ENCODE assay signal across 8 mouse cellular contexts in the genomic region with DNA sequence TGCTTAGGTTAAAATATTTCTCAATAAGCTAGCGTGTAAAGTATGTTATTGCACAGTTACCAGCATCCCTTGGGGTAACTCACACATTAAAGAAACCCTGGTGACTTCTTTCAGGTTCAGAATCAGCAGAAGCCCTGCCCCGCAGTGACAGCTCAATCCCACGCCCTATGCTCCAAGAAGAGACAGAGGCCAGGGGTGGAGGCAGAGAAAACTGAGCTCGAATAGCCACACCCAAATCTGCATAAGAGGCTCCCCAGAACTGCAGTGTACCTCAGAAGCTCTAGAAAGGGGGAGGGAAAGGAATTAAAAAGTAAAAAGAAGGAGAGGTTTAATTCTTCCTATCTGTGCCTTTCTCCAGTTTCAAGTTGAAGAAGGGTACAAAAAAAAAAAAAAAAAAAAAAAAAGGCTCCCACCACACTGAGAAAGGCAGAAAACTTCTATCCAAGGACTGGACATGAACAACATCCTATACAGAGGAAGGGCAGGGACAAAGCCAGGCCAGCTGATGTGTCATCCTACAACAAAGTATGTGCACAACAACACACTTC.
DNase-seq lines count a peak whose midpoint lies in the region; ATAC-seq and TF ChIP-seq lines count a peak whose summit lies in the region.

No protein-coding gene starts in this region.

- peak overlapping the region; percentile 83 for H3K27ac ChIP-seq in gastrocnemius, adult 2 months
- peak overlapping the region; percentile 48 for H3K27ac ChIP-seq in ES-Bruce4 (ENCODE audit: insufficient read depth, low read length)
- peak overlapping the region; percentile 67 for H3K27ac ChIP-seq in liver, embryonic 13.5 days
- H3K27ac ChIP-seq in forebrain, embryonic 16.5 days (ENCODE audit: low read length), result no peak overlapping the region

- peak overlapping the region; percentile 4; the same call in 1 of the 2 replicates for H3K4me3 ChIP-seq in gastrocnemius, adult 2 months
- no peak overlapping the region for H3K4me3 ChIP-seq in ES-Bruce4 (ENCODE audit: low read depth, low read length)
- no peak overlapping the region for H3K4me3 ChIP-seq in liver, embryonic 13.5 days (replicated peaks)
- H3K4me3 ChIP-seq in forebrain, embryonic 16.5 days (replicated peaks; ENCODE audit: low read length), result no peak overlapping the region

- H3K9me3 ChIP-seq in ES-Bruce4 (replicated peaks; ENCODE audit: control insufficient read depth, insufficient read depth, low read length, poor library complexity, severe bottlenecking), result no peaks in the 10 kb centered on the region
- H3K9me3 ChIP-seq in liver, embryonic 13.5 days (replicated peaks), result no peaks in the 10 kb centered on the region
- H3K9me3 ChIP-seq in forebrain, embryonic 16.5 days (ENCODE audit: control insufficient read depth, low read length), result no peaks in the 10 kb centered on the region

- ATAC-seq in erythroid progenitor cell, adult 5-6 weeks (replicated peaks; ENCODE audit: low FRiP score, poor library complexity, severe bottlenecking), result peak; percentile 82
- ATAC-seq in liver, embryonic 13.5 days (ENCODE audit: low read depth), result peak; percentile 86
- ATAC-seq in forebrain, embryonic 16.5 days, result no peak

- H3K27me3 ChIP-seq in ES-Bruce4 (ENCODE audit: control insufficient read depth, insufficient read depth, low read length, poor library complexity, severe bottlenecking), result no peaks in the 10 kb centered on the region
- no peaks in the 10 kb centered on the region for H3K27me3 ChIP-seq in liver, embryonic 13.5 days
- H3K27me3 ChIP-seq in forebrain, embryonic 16.5 days (replicated peaks; ENCODE audit: control insufficient read depth, insufficient read depth, low read length), result no peaks in the 10 kb centered on the region

- DNase-seq in gastrocnemius, adult 2 months, result peak; percentile 43
- no peak for DNase-seq in gastrocnemius, postnatal 10 days
- peak; percentile 60 for DNase-seq in liver, embryonic 13.5 days
- DNase-seq in thymus, postnatal 10 days (ENCODE audit: low spot score in 2 of 2), result no peak
- DNase-seq in adrenal gland, postnatal 10 days, result no peak

- TF ChIP-seq POLR2A in ES-Bruce4 (IDR thresholded peaks at IDR 0.05; ENCODE audit: insufficient read depth, low read length), result no peak

- no peak for TF ChIP-seq EP300 in ES-Bruce4 (IDR thresholded peaks at IDR 0.05; ENCODE audit: insufficient read depth, low read depth, low read length)

- intact Hi-C loops in gastrocnemius, adult 2 months (cut with DNase I), result loop anchor here (5.0 to 10.0 kb wide), 2 partner anchors 37 to 104 kb away; a partner anchor contains a TSS

- no peak for TF ChIP-seq CTCF in gastrocnemius, adult 2 months (IDR thresholded peaks at IDR 0.05)
- TF ChIP-seq CTCF in ES-Bruce4 (IDR thresholded peaks at IDR 0.05; ENCODE audit: low read depth, low read length), result no peak

- WGBS in liver, embryonic 13.5 days (ENCODE audit: insufficient replicate concordance), result 37% methylated on average over 4 of the region's 4 CpGs
- WGBS in forebrain, embryonic 16.5 days, result 74% methylated on average over 4 of the region's 4 CpGs

- H3K36me3 ChIP-seq in ES-Bruce4 (ENCODE audit: control insufficient read depth, insufficient read depth, low read length, poor library complexity, severe bottlenecking), result peaks cover 2% of the 10 kb centered on the region
- 0 out of 2 replicates have a peak, but pooled peaks cover 3% of the 10 kb centered on the region for H3K36me3 ChIP-seq in liver, embryonic 13.5 days
- H3K36me3 ChIP-seq in forebrain, embryonic 16.5 days (ENCODE audit: control insufficient read depth, insufficient read depth), result no peaks in the 10 kb centered on the region

- peak overlapping the region; percentile 43 for H3K4me2 ChIP-seq in liver, embryonic 13.5 days
- no peak overlapping the region for H3K4me2 ChIP-seq in forebrain, embryonic 16.5 days (ENCODE audit: low read length)

- H3K4me1 ChIP-seq in ES-Bruce4 (ENCODE audit: control insufficient read depth, insufficient read depth, low read length), result peaks cover 5% of the 10 kb centered on the region
- H3K4me1 ChIP-seq in liver, embryonic 13.5 days (replicated peaks), result peaks cover 84% of the 10 kb centered on the region
- H3K4me1 ChIP-seq in forebrain, embryonic 16.5 days (replicated peaks; ENCODE audit: control insufficient read depth, insufficient read depth, low read length), result peaks cover 15% of the 10 kb centered on the region

- H3K9ac ChIP-seq in ES-Bruce4 (ENCODE audit: low read depth, poor library complexity, severe bottlenecking), result no peak overlapping the region
- H3K9ac ChIP-seq in liver, embryonic 13.5 days, result peak overlapping the region; percentile 39; the same call in 1 of the 2 replicates
- H3K9ac ChIP-seq in forebrain, embryonic 16.5 days (replicated peaks; ENCODE audit: low read depth, low read length), result no peak overlapping the region

Comparison
In these comparisons a context has a peak if more than half of its experiments do, and no peak if none do; other contexts are left out.
1. DNase-seq: peak in gastrocnemius, adult 2 months (single experiment) and liver, embryonic 13.5 days (single experiment); none in gastrocnemius, postnatal 10 days (single experiment), thymus, postnatal 10 days (0 of 2) and adrenal gland, postnatal 10 days (single experiment).